Mouse (Mus musculus) spleen, adult 2 months (tissue): ENCODE measurements around the gene Slc39a13.

Experiments used
- CTCF ChIP-seq: fragments of 200-500 bp; IDR thresholded peaks from 2 replicates; pipeline ENCODE4 v1.5.1; 2011; ENCODE audit warnings: mild to moderate bottlenecking, inconsistent platforms; ENCODE audit not compliant: insufficient read depth, insufficient read length, insufficient replicate concordance; ENCODE audit errors: extremely low read depth
- POLR2A ChIP-seq: fragments of 200-500 bp; IDR thresholded peaks from 2 replicates; pipeline ENCODE4 v1.6.1; 2011; ENCODE audit warnings: low read depth, low read length, inconsistent platforms

GRCm38 (mm10) chr2:91119551-91119950 is 49.3 kb upstream of the Slc39a13 start:
- no peak for TF ChIP-seq POLR2A
- no peak for TF ChIP-seq CTCF
